Mouse (Mus musculus) myocyte (in vitro differentiated cells): Measurements from ENCODE around the gene Mtx1.

Source experiments
- MAX ChIP-seq: IDR thresholded peaks from one replicate; pipeline ENCODE4 v1.6.1; 2011; ENCODE audit warnings: low read depth, mild to moderate bottlenecking, control low read depth
- MYOD1 ChIP-seq, 3 experiments: IDR thresholded peaks; one replicate each; pipeline ENCODE4 v1.6.1; 2011; ENCODE audit warnings: control low read depth in 2 of 3, low read depth in 2 of 3, mild to moderate bottlenecking in 2 of 3, moderate library complexity in 1 of 3; ENCODE audit not compliant: insufficient read length in 2 of 3, control insufficient read depth in 1 of 3
- POLR2A ChIP-seq: IDR thresholded peaks from one replicate; pipeline ENCODE4 v1.6.1; 2011; ENCODE audit warnings: low read depth, mild to moderate bottlenecking, control low read depth, moderate library complexity; ENCODE audit not compliant: insufficient read length
- POLR2AphosphoS2 ChIP-seq: IDR thresholded peaks from one replicate; pipeline ENCODE4 v1.6.1; 2011; ENCODE audit warnings: low read depth, control low read depth; ENCODE audit not compliant: insufficient read length

DNA sequence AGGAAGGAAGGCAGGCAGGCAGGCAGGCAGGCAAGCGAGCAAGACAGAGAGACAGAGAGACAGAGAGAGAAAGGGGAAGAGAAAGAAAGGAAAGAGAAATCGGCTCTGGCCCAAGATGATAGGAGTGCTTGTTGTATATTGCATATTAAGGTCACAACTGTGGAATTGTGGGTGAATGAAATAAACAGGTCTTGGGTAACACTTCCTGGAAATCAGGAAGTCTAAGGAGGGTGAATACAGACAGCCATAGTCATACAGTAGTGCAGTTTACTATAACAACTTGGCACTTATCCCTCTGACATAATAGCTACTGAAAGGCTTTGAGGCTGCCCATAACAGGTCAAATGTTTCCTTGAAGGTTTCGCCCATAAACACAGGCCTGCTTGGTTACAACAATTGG lies 27.0 kb downstream of the Mtx1 start:
- no peak for TF ChIP-seq POLR2A
- TF ChIP-seq MYOD1 (IDR thresholded peaks at IDR 0.05; ENCODE audit: control insufficient read depth in 1 of 3, insufficient read length in 2 of 3, low read depth in 2 of 3) = no peak
- no peak for TF ChIP-seq MAX
- no peak for TF ChIP-seq POLR2AphosphoS2
